Mouse (Mus musculus) frontal cortex, adult (tissue): ENCODE measurements around the gene Tgm2.
A peak's percentile ranks its signal among the peaks of the same experiment; 100 is the strongest.

Source experiments
- ATAC-seq: cut with Nextera tagmentation; 2 replicates; pipeline ENCODE4 v1.9.2; 2017; ENCODE audit warnings: mild to moderate bottlenecking, moderate library complexity, mixed read lengths; ENCODE audit not compliant: low TSS enrichment

Tgm2 gene

GRCm38 (mm10) chr2:158141690-158142440 lies 4.4 kb downstream of the Tgm2 start:
- ATAC-seq: no peak

GRCm38 (mm10) chr2:158141271-158141670 lies 5.0 kb downstream of the Tgm2 start:
- ATAC-seq: no peak

GRCm38 (mm10) chr2:158140664-158141063 lies 5.6 kb downstream of the Tgm2 start:
- no peak for ATAC-seq

GRCm38 (mm10) chr2:158139628-158140027 lies 6.6 kb downstream of the Tgm2 start:
- ATAC-seq: peak; percentile 91

- no peak for ATAC-seq
These were observed 7.5 kb downstream of the Tgm2 start for GRCm38 (mm10) chr2:158138778-158139177.

GRCm38 (mm10) chr2:158137771-158138170 lies 8.5 kb downstream of the Tgm2 start:
- ATAC-seq: no peak

- ATAC-seq: no peak
These were observed 10.0 kb downstream of the Tgm2 start for GRCm38 (mm10) chr2:158136205-158136604.

GRCm38 (mm10) chr2:158133050-158133449 lies 13.2 kb downstream of the Tgm2 start:
- ATAC-seq: no peak

- ATAC-seq: no peak
These were observed 13.9 kb downstream of the Tgm2 start for GRCm38 (mm10) chr2:158132320-158132719.

GRCm38 (mm10) chr2:158131197-158131835 lies 14.9 kb downstream of the Tgm2 start:
- ATAC-seq: no peak

- ATAC-seq: no peak
These were observed 15.7 kb downstream of the Tgm2 start for GRCm38 (mm10) chr2:158130391-158130986.

- no peak for ATAC-seq
These were observed 16.8 kb downstream of the Tgm2 start for GRCm38 (mm10) chr2:158129291-158130002.

- no peak for ATAC-seq
These were observed 17.6 kb downstream of the Tgm2 start for GRCm38 (mm10) chr2:158128461-158129130.

- ATAC-seq: no peak
These were observed 18.4 kb downstream of the Tgm2 start for GRCm38 (mm10) chr2:158127872-158128271.

GRCm38 (mm10) chr2:158127245-158127644 lies 19.0 kb downstream of the Tgm2 start:
- ATAC-seq: no peak

GRCm38 (mm10) chr2:158122814-158123213 lies 23.4 kb downstream of the Tgm2 start:
- ATAC-seq: no peak

- no peak for ATAC-seq
These were observed 24.4 kb downstream of the Tgm2 start for GRCm38 (mm10) chr2:158121645-158122326.

- ATAC-seq: no peak
These were observed 25.4 kb downstream of the Tgm2 start for GRCm38 (mm10) chr2:158120868-158121267.

GRCm38 (mm10) chr2:158120211-158120610 lies 26.0 kb downstream of the Tgm2 start:
- no peak for ATAC-seq

GRCm38 (mm10) chr2:158119145-158119544 lies 27.1 kb downstream of the Tgm2 start:
- no peak for ATAC-seq

GRCm38 (mm10) chr2:158116653-158117052 lies 29.6 kb downstream of the Tgm2 start:
- no peak for ATAC-seq
